Mouse (Mus musculus): ENCODE measurements around the gene Cacnb2.

DNA sequence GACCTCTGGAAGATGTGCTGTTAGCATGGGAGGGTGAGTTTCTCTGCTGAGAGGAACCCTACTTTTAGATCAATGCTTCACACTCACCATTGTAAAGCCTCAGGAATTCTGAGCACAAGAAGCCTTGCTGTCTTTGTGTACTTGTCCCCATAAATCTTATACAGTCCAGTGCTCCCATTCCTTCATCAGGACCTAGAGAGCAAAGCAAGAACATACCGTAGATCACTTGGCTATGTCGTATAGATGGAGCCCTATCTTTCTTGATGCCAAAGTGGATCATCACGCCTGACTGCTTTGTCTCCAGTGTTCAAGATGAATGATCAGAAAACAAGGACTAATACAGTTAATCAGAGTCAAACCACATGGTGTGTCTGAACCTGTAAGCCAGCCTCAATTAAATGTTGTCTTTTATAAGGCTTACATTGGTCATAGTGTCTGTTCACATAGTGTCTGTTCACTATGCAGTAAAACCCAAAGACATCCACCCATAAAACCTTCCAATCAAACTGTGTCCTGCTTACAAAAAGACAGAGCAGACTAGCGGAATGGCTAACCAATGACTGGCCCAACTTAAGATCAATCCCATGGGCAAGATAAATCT lies 198.7 kb downstream of the Cacnb2 start:
- no peak for TF ChIP-seq CTCF (IDR thresholded peaks at IDR 0.05; ENCODE audit: low read depth)
- no peak for TF ChIP-seq EP300 (IDR thresholded peaks at IDR 0.05; ENCODE audit: low read depth)
